Mouse (Mus musculus) megakaryocyte, embryonic 14.5 days (primary cell): Measurements from ENCODE around the gene Fam135a. TPM values are rescaled to one million over a fixed set of nuclear protein-coding genes. Genes with fewer than 3 reads are reported as not detected.
"Not testable (repeated sequence)": the region's sequence is repeated elsewhere in the genome, so short reads cannot be mapped to it uniquely, and the experiment has no call there.

Source experiments
- H3K27me3 ChIP-seq: replicated peaks from 2 replicates; pipeline ENCODE3; 2012; ENCODE audit warnings: inconsistent platforms
- H3K36me3 ChIP-seq: replicated peaks from 2 replicates; pipeline ENCODE3; 2012; ENCODE audit warnings: low read length, inconsistent platforms, mixed read lengths
- H3K4me1 ChIP-seq: 2 replicates; pipeline ENCODE4 v1.6.1; 2012; ENCODE audit warnings: inconsistent platforms
- H3K4me3 ChIP-seq: replicated peaks from 2 replicates; pipeline ENCODE3; 2012; ENCODE audit warnings: moderate library complexity, mild to moderate bottlenecking, inconsistent platforms
- H3K9me3 ChIP-seq: 2 replicates; pipeline ENCODE4 v1.6.1; 2012; ENCODE audit warnings: inconsistent platforms
- FLI1 ChIP-seq: IDR thresholded peaks from 2 replicates; pipeline ENCODE4 v1.6.1; 2012; ENCODE audit warnings: low read length, inconsistent platforms, mixed read lengths
- GATA1 ChIP-seq: IDR thresholded peaks from 3 replicates; pipeline ENCODE4 v1.6.1; 2012; ENCODE audit warnings: mixed read lengths, low read length, inconsistent platforms, borderline replicate concordance
- polyA plus RNA-seq: library from polyadenylated mRNA; stranded (reverse); fragments of >175 nt; gene quantifications from 2 replicates; pipeline ENCODE4 v1.2.3, GENCODE M21; 2012; ENCODE audit warnings: low replicate concordance; ENCODE audit not compliant: insufficient read depth

Fam135a gene
- polyA plus RNA-seq, 1 experiment, result 0.60 TPM

DNA sequence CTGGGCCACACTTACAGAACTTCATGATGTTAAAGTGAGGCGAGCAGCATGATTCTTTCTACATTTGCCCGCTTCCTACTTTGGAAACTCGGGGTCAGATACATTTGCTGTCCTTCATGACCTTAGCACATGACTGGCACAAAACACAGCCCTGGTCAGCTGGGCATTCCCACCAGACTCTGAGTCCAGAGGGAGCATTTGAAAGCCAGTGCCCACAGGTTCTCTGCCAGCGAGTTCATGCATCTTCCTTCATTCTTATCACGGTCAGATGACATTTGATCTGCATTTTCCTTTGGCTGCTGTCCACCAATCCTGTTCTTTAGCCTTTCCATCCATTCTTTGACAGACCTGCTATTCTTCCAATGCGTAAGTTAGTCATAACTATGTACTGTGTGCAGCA lies 90.1 kb downstream of the Fam135a start:
- Histone ChIP-seq H3K4me3 (no peak overlapping the region), H3K4me1 (no peaks in the 10 kb centered on the region; the same call in 1 of the 2 replicates), H3K9me3 (no peaks in the 10 kb centered on the region), H3K27me3 (peaks cover 4% of the 10 kb centered on the region), H3K36me3 (no peaks in the 10 kb centered on the region)
- TF ChIP-seq GATA1 (no peak), FLI1 (no peak)

GRCm38 (mm10) chr1:24007621-24008020 lies 92.5 kb downstream of the Fam135a start:
- Histone ChIP-seq H3K9me3 (no peaks in the 10 kb centered on the region), H3K4me1 (peaks cover 15% of the 10 kb centered on the region), H3K4me3 (no peak overlapping the region), H3K36me3 (peaks cover 8% of the 10 kb centered on the region), H3K27me3 (peaks cover 4% of the 10 kb centered on the region)
- no peak for TF ChIP-seq FLI1
- TF ChIP-seq GATA1, result no peak

GRCm38 (mm10) chr1:24005070-24005804 lies 94.9 kb downstream of the Fam135a start, which contains the start of gene Sdhaf4:
Gene Sdhaf4 (minus strand): TSS chr1:24005656.
- peaks cover 30% of the 10 kb centered on the region for H3K36me3 ChIP-seq
- TF ChIP-seq GATA1, result no peak
- no peak for TF ChIP-seq FLI1
- peak within 1 kb of the TSS; percentile 95 for H3K4me3 ChIP-seq
- peaks cover 21% of the 10 kb centered on the region for H3K4me1 ChIP-seq
- peaks cover 4% of the 10 kb centered on the region for H3K27me3 ChIP-seq
- H3K9me3 ChIP-seq, result no peaks in the 10 kb centered on the region

DNA sequence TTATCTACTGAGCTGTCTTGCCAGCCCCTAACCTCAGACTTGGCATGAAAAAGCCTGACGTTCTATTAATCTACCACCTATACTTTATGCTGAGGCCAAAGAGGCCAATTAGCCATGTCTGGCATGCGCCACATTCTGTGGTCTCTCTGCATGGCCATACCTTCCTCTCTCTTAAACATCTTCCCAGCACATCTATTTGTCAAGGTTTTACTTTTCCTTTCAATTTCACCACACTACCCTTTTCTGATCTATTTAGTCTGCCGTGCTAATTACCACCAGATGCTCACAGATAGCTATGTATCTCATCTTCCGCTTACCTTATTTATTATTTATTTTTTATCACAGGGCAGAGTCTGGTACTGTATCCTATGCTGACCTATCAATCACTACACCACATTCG lies 100.8 kb downstream of the Fam135a start:
- Histone ChIP-seq H3K36me3 (peaks cover 86% of the 10 kb centered on the region), H3K9me3 (peaks cover 6% of the 10 kb centered on the region; the same call in 1 of the 2 replicates)

DNA sequence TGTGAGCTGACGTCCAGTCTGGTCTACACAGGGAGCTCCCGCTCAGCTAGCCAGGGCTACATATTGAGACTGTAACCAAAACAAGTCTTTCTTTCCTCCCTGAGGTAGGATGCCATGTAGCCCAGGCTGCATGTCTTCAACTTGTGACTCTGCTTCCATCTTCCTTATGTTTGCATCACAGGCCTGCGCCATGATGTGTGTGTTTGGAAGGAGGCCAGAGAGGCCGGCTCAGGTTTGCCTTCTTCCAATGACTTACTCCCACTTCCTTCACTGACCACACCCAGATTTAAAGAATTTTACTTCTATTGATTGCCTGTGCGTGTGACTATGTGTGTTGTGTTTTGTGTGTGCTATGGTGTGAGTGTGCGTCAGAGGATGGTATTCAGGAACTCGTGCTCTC lies 101.3 kb downstream of the Fam135a start:
- Histone ChIP-seq H3K27me3 (no peaks in the 10 kb centered on the region), H3K36me3 (peaks cover 89% of the 10 kb centered on the region), H3K4me3 (no peak overlapping the region), H3K9me3 (peaks cover 6% of the 10 kb centered on the region; the same call in 1 of the 2 replicates), H3K4me1 (peaks cover 25% of the 10 kb centered on the region)
- TF ChIP-seq FLI1, result no peak
- TF ChIP-seq GATA1, result no peak

More for the DNA sequence above, 100.8 kb downstream of the Fam135a start:
- no peaks in the 10 kb centered on the region for H3K27me3 ChIP-seq
- peaks cover 29% of the 10 kb centered on the region for H3K4me1 ChIP-seq
- TF ChIP-seq GATA1 (no peak), FLI1 (no peak)
- no peak overlapping the region for H3K4me3 ChIP-seq

DNA sequence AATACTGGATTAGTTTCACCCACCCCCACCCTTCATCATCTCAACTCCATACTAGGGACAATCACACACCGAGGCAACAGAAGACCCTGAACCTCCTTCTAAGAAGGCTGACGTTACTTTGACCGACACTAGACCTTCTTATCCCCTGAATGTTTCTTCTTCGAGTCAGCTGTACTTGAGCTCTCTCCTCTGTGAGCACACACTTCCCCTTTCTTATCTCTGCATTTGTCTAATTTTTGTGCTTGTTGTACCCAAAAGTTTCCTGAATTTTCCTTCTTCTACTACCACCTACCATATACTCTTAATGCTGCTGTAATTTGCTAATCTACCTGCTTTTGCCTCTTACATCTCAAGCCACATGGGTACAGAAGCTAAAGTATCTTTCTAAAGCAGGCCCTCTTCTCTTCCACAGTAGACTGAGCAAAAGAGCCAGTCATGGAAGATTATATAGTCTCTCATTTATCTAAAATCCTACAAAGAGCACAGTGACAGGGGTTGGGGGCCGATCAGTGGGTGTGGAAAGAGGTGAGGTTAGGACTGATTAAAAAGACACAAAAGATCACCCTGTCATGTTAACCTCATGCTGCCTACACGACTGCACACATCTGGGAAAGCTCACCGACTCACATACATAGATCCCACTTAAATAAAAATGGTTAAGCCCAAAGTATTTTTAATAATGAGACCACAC lies 101.9 kb downstream of the Fam135a start:
- H3K27me3 ChIP-seq, result no peaks in the 10 kb centered on the region
- no peak overlapping the region for H3K4me3 ChIP-seq
- H3K36me3 ChIP-seq, result peaks cover 89% of the 10 kb centered on the region
- H3K9me3 ChIP-seq, result peaks cover 6% of the 10 kb centered on the region; the same call in 1 of the 2 replicates
- peaks cover 19% of the 10 kb centered on the region for H3K4me1 ChIP-seq
- no peak for TF ChIP-seq GATA1
- no peak for TF ChIP-seq FLI1

GRCm38 (mm10) chr1:23997493-23997892 lies 102.6 kb downstream of the Fam135a start:
- no peak overlapping the region for H3K4me3 ChIP-seq
- H3K4me1 ChIP-seq, result peaks cover 18% of the 10 kb centered on the region
- no peaks in the 10 kb centered on the region for H3K27me3 ChIP-seq
- TF ChIP-seq FLI1 (no peak), GATA1 (no peak)
- H3K36me3 ChIP-seq, result peaks cover 81% of the 10 kb centered on the region
- peaks cover 6% of the 10 kb centered on the region; the same call in 1 of the 2 replicates for H3K9me3 ChIP-seq

DNA sequence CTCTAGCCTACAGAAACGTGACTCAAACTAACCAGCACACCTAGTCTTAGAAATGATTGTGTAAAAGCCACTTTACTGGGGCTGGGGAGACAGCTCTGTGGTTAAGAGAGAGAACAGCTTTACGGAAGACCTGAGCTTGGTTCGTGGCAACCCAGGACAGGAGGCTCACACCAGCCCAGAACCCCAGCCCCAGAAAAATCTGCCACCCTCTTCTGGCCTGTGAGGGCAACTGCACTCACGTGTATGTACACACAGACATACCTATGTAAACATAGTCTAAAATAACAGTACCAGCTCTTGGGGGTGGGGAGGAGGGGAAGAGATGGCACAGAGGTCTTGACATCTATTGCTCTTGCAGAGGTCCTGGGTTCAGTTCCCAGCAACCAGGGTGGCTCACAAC lies 104.7 kb downstream of the Fam135a start:
- H3K4me3 ChIP-seq, result no peak overlapping the region
- peaks cover 6% of the 10 kb centered on the region; the same call in 1 of the 2 replicates for H3K9me3 ChIP-seq
- TF ChIP-seq FLI1, result no peak
- no peak for TF ChIP-seq GATA1
- H3K36me3 ChIP-seq, result peaks cover 62% of the 10 kb centered on the region
- H3K4me1 ChIP-seq, result peaks cover 12% of the 10 kb centered on the region
- no peaks in the 10 kb centered on the region for H3K27me3 ChIP-seq

DNA sequence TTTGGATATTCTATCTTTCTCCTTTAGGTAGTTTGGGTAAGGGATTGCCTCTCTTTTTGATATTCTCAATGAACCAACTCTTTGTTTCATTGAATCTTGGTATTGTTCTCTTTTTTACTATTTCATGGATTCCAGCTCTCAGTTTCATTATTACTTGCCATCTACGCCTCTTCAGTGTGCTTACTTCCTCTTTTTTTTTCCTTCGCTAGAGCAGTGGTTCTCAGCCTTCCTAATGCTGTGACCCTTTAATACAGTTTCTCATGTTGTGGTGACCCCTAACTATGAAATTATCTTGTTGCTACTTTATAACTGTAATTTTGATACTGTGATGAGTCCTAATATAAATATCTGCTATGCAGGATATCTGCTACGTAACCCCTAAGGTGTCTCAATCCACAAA lies 117.0 kb downstream of the Fam135a start:
- Histone ChIP-seq H3K4me3 (no peak overlapping the region), H3K27me3 (peaks cover 1% of the 10 kb centered on the region), H3K4me1 (no peaks in the 10 kb centered on the region), H3K9me3 (peaks cover 12% of the 10 kb centered on the region), H3K36me3 (no peaks in the 10 kb centered on the region)
- TF ChIP-seq GATA1 (no peak), FLI1 (no peak)

DNA sequence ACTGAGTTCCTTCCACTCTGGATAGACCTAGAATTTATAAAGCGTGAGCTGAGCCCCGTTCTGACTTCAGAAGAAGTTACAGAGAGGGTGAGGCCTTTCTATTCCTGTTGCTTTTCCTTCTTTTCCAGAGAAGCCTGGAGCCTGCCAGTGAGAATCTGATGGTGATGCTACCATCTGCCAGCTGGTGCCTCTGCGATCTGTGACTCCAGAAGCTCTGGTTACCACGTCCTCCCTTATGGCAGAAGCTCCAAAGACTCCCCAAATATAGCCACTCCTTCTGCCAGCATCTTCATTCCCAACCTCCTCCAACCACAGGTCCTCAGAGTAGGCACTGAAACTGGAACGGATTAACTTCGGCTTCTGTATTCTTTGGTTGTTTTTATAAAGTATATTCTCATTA lies 121.9 kb downstream of the Fam135a start:
- H3K27me3 ChIP-seq, result no peaks in the 10 kb centered on the region

GRCm38 (mm10) chr1:23971159-23971558 lies 129.0 kb downstream of the Fam135a start:
- not testable (repeated sequence) for H3K27me3 ChIP-seq, H3K4me3 ChIP-seq, H3K36me3 ChIP-seq, H3K4me1 ChIP-seq, H3K9me3 ChIP-seq

More for the DNA sequence above, 121.9 kb downstream of the Fam135a start:
- TF ChIP-seq GATA1 (no peak), FLI1 (no peak)
- Histone ChIP-seq H3K36me3 (no peaks in the 10 kb centered on the region), H3K4me3 (no peak overlapping the region), H3K9me3 (no peaks in the 10 kb centered on the region), H3K4me1 (no peaks in the 10 kb centered on the region)
